Mouse (Mus musculus): Measurements from ENCODE around the gene Srpk3.

The Srpk3 gene

GRCm38 (mm10) chrX:73798502-73798901 lies 24.3 kb downstream of the Srpk3 start:
- in situ Hi-C loops (cut with MboI, MseI) = no loop called here

DNA sequence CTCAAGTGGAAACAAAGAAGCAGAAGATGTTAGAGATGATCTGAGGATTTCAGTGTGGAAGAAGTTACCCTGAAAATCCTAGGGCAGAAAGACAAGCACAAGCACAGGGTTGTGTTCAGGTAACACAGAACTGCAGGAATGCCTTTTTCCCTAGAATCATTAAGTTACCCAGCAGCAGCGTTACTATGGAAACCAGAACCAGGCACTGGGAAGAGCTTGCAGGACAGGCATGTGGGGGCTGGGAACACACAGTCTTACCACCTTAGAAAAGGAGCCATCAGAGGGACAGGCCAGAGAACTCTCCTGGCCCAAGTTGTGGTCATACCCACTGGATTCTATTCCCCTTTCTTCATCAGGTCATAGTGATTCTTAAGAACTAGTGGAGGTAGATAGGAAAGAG lies 31.6 kb downstream of the Srpk3 start:
- in situ Hi-C loops (cut with MboI, MseI) = no loop called here

- in situ Hi-C loops (cut with MboI, MseI) = no loop called here
Observed at GRCm38 (mm10) chrX:73815072-73815471, 40.9 kb downstream of the Srpk3 start.

GRCm38 (mm10) chrX:73816596-73817314 lies 42.5 kb downstream of the Srpk3 start:
- in situ Hi-C loops (cut with MboI, MseI) = no loop called here

GRCm38 (mm10) chrX:73823747-73824146 lies 49.5 kb downstream of the Srpk3 start:
- in situ Hi-C loops (cut with MboI, MseI) = no loop called here

DNA sequence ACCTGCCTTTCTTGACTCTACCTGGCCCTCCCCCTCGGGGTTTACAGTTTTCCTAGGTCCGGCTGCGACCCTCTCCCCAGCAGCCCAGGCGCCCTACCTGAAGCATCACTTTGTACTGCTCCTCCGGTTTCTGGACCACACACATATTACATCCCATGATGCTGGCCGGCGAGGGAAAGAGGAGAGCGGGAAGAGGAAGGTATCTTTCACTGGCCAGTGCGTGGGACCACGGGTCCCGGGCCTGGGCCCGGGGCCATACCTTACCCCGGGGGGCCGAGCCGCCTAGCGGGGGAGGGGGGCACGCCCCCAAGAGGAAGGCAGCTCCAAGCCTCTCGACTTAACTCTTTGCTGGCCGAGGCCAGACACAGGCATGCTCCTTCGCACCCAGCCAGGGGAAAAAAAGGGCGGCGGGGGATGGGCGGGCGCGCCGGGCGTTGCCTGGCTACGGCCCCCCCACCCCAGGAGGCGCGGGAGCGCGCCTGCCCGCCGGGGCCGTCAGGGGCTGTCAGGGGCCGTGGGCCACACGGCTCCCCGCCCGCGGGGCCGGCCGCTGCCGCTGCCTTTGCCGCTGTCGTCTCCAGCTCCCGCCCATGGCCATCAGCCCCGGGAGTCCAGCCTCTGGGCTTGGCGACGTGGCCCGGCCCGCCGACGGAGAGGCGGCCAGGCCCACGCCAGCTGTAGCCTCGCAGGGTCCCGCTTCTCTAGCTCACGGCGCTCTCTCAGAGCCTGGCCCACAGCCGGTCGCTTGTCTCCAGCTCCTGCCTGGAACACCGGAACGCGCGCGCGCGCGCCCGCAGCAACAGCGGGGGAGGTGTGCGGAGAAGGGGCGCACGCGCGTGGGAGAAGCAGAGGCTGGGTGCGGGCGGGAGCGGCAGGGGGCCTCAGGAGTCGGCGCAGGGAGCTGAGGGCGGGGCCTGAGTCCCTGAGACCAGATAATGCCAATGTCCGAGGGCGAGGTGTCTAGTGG lies 50.3 kb downstream of the Srpk3 start, which contains the start of gene Pdzd4:
Pdzd4 (minus strand) TSS at position 785 of the 967 bp plus-strand sequence.
- in situ Hi-C loops (cut with MboI, MseI) = no loop called here
